Mouse (Mus musculus) urinary bladder, postnatal 25 days (tissue): Measurements from ENCODE around the gene Usp6nl.

Experiments used
- DNase-seq: peaks from one replicate; pipeline ENCODE4 v3.0.0; 2022; ENCODE audit warnings: low spot score

The Usp6nl gene

DNA sequence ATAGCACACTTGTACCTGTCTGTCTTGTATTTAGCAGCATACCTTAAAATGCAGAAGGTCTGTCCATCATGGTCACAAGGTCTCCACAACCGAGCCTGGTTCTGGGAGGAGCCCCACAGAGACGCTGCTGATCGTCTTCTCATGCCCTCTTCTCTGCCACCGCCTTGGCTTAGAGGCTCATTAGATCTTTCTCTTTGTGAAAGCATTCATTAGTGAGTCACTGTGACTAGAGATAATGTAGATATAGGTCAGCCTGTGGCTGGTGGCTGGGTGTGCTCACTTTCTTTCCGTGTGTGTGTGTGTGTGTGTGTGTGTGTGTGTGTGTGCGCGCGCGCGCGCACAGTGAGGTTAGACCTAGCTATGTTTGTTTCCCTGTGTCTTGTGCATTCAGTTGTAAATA lies 94.7 kb downstream of the Usp6nl start:
- no peak for DNase-seq

DNA sequence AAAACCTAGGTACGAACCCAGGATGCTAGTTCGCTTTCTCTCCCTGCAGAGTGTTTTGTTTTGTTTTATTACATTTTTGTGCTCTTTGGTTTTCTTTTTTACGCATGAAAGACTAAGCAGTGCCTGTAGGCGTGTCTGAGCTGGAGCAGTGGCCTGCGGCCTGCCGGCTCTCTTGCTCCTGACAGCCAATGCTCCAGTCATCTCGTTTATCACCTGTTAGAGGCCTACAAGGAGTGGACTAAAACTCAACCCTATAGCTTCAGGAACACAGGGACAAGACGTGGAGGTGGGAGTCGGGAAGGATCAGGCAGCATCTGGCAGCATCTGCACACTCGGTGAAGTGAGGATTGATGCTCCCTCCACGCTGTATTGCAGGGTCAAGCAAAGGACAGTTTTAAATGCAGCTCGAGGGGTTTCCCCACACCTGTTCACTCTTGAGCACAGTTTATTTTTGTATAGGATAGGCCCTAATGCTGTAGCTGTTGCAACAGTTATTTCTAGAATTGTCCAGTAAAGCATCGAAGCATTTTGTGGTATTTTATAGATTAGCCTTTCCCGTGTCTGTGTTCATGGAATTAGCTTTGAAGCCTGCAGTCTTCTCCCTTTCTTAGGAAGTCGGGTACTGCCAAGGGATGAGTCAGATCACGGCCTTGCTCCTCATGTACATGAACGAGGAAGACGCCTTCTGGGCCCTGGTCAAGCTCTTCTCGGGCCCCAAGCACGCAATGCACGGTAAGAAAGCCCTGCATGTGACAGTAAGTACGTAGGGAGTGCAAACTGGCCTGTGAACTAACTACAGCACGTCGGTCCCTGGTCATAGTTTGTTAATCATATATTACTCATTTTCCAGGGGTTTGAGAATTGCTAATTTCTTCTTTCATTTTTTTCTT lies 101.4 kb downstream of the Usp6nl start:
- DNase-seq, result no peak

DNA sequence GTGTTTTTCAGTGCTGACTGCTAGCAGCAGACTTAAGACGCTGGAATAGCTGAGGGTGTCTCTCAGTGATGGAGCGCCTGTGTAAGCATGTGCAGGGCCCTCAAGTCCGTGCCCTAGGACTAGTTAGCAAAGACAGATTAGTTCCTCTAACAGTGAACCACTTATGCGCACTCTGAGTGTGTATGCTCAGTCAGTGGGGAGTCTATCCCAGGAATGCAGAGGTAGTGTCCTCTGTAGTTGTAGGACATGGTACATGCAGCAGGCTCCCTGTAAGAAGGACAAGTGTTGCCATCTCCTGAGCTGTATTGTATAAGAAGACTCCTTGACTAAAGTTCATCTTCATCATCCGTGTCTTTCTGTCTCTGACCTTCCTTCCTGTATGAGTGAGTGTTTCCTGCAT lies 102.4 kb downstream of the Usp6nl start:
- DNase-seq, result no peak

DNA sequence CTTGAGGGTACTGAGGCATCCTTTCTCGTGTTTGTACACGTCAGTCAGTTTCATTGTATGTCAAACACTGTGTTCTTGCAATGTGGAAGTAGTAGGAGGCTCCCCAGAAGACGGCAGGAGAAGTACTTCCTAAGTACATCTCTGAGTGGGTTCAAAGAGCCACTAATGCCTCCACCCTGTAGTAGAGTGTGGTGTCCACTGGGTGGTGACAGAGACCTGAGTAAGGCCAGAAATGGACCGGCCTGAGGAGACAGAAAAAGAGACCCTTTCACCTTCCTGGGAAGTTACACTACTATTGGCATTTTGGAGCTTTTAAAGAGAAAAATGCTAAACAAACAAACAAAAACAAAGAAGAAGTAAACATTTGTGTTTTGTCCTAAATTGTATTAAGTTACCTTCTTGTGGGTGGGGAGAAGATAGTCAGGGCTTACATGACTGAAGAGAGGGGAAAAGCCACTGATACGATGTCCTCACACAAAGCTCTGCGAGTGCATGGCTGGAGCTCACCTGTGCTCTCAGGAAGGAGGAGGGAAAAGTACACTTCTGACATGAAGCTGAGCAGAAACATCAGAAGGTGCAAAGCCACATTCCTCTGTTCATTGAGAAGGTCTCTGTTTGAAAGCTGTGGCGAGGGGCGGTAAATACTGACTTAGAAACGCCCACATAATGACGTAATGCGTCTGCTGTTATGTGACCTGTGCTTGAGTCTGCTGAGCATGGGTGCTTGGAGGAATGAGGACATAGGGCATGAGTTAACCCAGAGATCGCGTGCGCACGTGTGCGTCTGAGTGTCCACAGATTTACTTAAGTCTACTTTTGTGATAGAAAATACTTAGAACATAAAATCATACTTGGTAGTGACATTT lies 113.9 kb downstream of the Usp6nl start:
- DNase-seq, result peak; percentile 24

DNA sequence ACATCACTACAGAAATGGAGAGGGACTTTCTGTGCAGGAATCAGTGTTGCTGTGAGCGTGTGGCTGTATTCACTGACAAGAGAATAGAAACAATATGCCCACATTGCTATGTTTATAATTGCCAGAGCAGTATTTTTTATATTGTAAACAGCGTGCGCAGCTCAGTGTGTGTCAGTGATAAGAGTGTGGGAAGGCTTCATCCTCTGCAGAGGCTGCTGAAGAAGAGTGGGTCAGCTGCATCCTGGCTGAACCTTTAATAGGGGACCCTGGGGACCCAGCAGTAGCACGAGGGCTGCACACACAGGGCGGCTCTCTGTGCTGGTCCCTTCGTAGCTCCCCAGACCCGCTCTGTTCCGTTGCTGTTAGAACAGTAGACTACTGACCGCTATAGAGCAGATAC lies 119.2 kb downstream of the Usp6nl start:
- DNase-seq, result no peak

DNA sequence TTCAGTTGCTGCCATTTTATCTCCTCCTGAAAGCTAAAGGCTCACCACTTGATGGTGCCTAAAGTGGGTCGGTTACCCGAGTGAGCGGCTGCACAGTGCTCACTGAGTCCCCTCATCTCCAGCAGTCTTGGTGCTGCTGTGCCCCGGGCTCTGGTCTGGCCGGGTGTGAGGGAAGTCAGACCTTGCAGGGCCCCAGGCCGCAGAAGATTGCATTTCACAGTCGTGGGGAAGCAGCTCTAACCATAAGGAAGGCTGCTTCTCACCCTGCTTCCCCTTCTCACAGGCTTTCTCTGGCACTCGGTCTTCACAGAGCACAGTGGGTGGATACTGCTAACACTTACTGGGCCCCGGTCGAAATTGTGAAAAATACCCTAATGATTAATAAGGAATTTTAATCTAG lies 119.8 kb downstream of the Usp6nl start:
- DNase-seq, result no peak

DNA sequence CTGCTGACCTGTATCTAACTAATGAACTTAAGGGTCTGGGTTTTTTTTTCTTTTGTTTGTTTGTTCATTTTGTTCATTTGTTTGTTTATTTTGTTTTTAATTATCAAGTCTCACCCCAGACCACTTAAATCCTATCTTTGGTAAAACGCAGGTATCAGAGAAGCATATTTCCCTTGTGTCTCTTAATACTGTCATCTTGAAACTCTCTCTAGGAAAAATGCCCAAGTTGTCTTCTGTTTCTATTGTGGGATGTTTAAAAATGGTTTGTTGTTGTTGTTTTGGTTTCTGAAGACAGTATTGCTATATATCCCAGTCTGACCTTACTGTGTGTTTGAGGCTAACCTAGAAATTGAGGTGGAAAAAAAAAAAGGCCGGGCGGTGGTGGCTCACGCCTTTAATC lies 121.5 kb downstream of the Usp6nl start:
- DNase-seq, result no peak

DNA sequence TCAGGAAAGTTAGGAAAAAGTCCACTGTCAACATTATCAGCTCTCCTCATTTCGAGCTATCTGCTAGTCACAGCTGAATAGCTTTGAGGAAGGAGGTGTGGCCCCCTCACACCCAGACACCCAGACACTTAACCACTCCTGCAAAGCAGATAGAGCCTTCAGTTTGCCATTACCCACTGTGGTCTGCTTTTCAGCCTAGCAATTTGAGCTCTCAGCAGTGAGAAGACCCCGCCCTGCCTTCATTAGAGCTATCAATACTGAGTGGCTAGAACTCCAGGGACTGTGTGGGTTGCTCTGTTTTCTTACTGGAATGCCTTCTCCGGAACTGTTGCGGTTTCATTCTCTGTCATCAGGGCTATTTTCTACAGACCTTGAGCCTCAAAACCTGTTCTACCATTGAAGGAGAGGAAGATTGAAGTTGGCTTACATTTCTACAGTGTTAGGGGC lies 122.3 kb downstream of the Usp6nl start:
- no peak for DNase-seq

DNA sequence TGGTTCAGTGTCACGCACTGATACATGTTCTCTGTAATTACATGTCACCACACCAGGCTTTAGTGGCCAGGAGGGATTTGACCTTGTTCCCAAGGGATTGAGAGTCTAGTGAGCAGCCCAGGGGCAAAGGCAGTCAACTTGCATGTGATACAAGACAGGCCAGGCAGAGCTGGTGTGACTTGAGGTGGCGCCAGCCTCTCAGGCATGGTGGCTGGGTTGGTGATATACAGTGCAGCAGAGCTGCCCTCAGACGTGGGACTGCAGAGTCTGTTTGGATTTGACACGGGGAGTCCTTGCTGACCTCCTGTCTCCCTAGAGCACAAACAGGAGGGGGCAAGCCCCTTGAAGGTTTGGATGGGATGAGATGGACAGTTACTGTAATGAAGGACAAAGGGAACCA lies 123.4 kb downstream of the Usp6nl start:
- DNase-seq, result no peak

DNA sequence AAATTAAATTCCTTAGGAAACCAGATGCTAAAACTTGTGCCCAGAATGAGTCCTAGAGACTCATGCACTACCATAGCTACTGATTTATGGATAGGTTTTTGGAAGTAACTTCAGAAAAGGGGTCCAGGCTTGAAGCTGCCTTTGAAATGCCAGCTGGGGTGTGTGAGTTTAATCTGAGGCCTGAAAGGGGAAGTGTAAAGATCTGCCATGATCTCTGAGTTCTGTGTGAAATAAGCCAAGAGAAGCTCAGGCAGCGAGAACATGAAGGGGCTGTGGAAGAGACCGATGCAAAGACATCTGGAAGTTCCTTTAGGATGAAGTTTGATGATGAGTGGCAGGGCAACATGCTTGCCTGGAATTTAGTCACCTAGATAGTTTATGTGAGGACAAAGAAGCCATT lies 126.4 kb downstream of the Usp6nl start:
- no peak for DNase-seq

DNA sequence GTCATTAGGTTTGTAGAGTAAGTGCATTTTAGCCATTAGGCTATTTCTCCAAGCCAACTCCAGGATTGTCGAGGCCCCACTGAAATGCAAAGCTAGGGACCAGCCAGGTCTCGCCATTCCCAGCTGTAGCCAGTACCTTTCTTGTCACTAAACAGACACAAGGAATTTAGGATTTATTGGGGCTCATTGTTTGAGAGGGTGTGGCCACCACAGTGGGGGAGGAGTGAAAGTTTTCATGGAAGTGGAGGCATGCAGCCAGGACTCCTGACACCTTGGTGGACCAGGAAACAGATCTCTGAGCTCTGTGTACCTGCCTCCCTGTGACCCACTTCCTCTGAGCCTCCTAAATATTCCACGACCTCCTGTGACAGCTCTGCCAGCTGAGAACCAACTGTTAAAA lies 127.2 kb downstream of the Usp6nl start:
- no peak for DNase-seq

DNA sequence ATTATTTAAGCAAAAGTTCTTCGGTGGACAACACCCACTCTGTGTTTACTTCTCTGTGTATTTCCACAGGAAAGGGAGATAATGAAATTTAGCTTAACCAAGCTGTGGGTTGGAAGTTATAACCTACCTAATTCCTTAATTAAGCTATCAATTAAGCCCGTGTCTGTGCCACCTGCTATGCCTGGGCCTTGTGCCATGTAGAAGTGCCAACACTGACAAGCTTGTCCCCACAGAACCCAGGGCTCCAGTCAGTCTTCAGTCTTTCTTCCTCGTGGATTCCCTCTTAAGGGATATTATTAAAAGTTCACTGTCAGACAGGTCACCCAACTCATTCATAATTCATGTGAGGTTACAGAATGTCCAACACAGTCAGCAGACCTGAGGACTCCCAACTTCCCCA lies 128.1 kb downstream of the Usp6nl start:
- DNase-seq, result no peak

DNA sequence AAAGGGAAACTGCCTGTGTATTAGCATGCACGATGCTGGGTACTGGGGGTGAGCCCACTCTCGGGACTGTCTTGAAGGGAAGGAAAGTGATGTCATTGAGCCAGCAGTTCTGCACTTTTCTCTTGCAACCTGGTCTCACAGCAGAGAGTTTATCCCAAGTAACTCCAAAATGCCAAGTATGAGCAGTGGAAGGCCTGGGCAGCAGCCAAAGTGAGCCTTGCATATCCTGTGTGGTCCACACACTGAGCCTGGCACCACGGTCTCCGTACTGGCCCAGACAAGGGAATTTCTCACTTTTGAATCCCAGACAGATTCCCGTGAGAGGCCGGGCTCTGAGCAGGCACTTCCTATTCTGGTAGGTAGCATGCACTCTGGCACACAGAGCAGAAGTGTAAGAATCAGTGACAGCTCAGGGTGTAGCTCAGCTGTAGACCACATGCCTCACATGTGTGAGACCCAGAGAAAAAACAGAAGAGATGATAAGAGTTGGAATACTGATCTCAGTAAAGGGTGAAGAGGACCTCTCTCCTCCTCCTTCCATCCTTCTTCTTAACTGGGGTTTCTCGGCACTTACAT lies 132.6 kb downstream of the Usp6nl start:
- DNase-seq, result no peak

DNA sequence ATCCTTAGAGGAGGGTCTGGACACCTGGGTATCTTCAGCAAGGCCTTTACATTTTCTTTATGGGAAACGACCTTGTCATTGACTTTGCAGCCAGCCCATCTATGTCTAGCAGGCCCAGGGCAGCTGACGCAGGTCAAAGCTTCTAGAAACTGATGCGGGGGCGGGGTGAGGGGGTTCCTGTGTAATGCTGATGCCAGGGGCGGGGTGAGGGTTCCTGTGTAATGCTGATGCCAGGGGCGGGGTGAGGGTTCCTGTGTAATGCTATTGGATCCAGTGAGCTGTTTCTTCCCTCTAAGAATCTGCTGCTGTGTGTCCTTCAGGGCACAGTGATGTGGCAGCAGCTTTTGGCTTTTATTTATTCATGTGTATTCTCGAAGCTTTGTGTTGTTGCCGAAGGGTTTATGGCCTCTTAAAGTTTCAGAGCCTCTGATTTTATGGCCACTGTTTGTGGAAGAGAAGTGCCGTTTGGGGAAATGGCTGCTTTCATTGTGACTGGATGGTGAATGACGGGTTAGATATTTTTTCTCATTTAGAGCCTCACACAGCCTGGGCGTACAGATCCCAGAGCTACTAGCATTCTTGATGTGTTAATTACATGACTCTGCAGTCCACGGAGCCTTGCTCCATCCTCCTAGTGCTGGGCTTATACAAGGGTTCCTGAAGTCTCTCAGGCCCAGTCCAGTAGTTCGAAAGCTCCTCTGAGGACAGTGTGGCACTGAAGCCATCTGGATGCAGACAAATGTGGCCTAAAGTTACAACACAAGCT lies 137.0 kb downstream of the Usp6nl start:
- DNase-seq, result no peak

DNA sequence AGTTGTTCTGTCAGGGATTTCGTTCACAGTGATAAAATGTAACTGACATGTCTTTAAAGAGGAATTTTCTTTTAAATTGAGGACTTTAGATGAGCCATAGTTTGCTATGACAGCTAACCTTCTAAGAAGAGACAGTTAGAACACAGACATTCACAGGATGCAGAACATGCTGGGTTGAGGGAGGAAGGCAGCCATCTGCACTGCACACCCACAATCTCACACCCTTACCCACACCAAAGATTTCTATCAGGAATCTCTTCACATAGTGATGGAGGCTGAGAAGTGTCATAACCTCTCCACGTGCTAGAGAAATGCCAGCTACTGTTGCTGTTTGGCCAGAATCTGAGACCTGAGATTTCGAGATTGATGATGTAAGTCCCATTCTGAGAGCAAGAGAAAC lies 139.8 kb downstream of the Usp6nl start:
- no peak for DNase-seq

DNA sequence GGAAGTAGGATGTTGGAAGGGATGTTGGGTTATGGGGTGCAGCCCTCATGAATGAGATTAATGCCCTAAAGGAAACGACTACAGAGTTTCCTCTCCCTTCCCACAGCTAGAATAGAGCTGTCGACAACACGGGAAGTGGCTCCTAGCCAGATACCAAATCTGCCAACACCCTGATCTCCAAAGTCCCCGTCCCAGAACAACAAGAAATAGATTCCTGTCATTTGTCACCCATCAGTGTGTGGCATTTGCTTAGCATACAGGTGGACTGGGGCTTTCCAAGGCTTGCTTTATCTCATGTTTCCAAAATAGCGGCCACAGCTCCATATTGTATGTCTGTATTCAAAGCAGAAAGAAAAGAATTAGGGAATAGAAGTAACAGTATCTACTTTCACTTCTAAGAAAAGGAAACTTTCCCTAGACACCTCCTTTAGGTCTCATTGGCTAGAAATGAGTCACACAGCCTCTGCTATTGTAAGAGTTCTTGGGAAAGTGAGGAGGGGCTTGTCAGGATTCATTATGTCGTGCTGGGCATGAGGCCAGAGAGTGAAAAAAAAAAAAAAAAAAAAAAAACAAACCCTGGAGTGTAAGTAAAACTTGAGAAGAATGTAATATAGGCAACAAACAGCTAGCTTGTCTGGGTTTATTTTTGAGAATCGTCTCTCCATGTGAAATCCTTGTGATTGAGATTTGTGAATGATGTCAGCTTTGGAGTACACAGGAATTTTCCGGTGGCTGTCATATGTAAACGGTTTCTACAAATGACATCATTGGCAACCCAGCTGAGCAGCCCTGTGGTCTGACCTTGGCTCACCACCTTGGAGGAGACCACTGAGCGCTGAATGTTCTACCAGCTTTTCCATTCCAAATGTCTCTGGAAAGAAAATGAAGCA lies 141.6 kb downstream of the Usp6nl start:
- no peak for DNase-seq

DNA sequence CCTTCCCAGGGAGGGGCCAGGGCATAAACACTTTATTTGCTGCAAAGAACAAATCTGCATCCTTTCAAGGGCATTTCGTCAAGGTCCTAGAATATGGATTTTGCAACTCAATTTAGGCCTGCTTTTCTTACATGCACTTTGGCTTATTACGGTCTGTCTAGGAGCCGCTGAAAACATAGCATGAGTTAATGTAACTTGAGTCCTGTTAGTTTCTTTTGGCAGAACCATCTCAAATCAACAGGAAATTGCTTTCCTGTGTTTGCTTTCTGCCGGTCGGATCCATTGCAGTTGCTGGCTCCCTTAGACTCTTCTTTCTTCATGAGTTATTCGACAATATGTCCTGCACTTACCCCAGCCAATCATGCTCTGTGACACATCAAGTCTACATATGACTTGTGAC lies 143.9 kb downstream of the Usp6nl start:
- DNase-seq, result no peak

DNA sequence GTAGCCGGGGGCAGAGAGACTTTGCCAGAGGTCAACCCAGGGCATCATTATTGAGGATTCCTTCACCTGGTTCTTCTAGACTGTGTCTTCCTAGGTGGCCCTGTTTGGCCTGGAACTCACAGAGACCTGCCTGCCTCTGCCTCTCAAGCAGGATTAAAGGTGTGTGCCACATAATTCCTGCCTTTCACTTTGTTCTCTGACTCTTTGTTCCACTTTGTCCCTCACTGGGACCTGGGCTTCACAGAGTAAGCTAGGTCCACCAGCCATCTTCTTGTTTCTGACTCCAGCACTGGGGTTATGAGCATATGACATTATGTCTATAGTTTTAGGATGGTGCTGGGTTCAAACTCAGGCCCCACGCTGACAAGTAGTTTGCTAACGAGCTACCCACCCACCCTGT lies 144.9 kb downstream of the Usp6nl start:
- DNase-seq, result no peak

DNA sequence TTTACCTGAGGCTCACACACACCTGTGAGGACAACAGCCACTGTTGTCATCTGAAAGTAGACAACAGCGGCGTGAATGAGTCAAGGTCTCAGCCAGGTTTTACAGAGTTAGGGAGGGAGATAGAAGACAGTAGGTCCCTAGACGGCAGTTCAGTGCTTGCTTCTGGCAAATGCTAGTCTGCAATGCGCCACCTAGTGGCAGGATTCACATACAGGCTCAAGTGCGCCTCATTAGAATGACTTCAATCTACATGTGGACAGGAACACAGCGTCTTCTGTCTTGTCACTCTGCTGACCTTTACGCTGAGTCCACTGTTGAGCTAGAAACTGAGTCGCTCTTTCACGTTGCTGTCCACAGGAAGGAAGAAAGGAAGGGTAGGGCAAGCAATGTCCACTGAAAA lies 146.7 kb downstream of the Usp6nl start:
- peak; percentile 68 for DNase-seq

DNA sequence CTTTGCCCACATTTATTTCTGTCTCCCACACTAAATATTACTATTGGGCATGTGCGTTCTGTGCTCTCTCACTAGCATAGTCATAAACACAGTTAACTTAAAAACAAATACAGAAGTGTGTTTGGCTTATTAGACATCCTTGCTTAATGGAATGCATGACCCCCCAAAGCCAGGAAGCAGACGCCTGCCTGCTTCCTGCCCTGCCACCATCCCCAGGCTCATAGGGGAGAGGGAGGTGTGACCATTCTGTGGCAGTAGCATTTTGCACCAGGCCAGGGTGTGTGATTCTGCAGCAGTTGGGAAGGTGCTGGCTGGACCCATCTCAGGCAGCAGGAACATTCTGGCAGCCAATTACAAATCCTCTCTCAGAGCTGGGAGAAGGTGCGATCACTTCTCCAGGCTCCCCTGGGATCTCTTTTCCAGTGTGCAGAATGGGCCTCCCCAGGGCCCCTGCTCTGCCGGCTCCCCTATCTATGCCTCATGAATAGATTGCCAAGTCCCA lies 148.7 kb downstream of the Usp6nl start:
- DNase-seq, result no peak

DNA sequence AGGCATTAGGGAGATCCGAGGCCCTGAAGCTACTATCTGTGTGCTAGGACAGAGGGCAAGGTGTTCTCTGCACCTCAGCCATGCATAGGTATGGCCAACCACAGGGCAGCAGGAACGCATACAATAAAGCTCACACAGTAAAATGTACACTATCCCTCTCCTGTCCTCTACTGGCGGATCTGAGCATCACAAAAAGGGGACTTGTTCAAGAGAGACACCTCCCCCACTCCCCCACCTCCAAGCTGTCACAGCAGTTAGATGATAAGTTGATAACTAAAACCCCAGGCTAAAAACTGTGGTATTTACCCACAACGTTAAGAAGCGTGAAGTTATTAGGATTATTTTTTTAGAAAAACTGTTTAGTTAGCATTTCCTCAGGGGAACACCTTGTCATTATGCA lies 151.4 kb downstream of the Usp6nl start:
- no peak for DNase-seq
